Mouse (Mus musculus): Measurements from ENCODE around the gene Serpina5.
"Not testable (repeated sequence)": the region's sequence is repeated elsewhere in the genome, so short reads cannot be mapped to it uniquely, and the experiment has no call there.

Gene Serpina5

GRCm38 (mm10) chr12:104100768-104101167 lies at the start of gene Serpina5:
Gene Serpina5 (plus strand): TSS chr12:104101113.
- no peak for DNase-seq (ENCODE audit: low spot score)

GRCm38 (mm10) chr12:104053995-104054394 lies 46.9 kb upstream of the Serpina5 start:
- no peak for DNase-seq (ENCODE audit: low spot score)

- no peak for DNase-seq (ENCODE audit: low spot score)
Measured at GRCm38 (mm10) chr12:104055755-104056154, 45.2 kb upstream of the Serpina5 start.

- DNase-seq (ENCODE audit: low spot score): no peak
Measured at GRCm38 (mm10) chr12:104057050-104057449, 43.9 kb upstream of the Serpina5 start.

- DNase-seq (ENCODE audit: low spot score): no peak
Measured at GRCm38 (mm10) chr12:104057531-104057930, 43.4 kb upstream of the Serpina5 start.

- DNase-seq (ENCODE audit: low spot score): no peak
Measured at GRCm38 (mm10) chr12:104060126-104060525, 40.8 kb upstream of the Serpina5 start.

- DNase-seq (ENCODE audit: low spot score): no peak
Measured at GRCm38 (mm10) chr12:104061862-104062261, 39.1 kb upstream of the Serpina5 start.

- no peak for DNase-seq (ENCODE audit: low spot score)
Measured at GRCm38 (mm10) chr12:104064532-104064931, 36.4 kb upstream of the Serpina5 start.

GRCm38 (mm10) chr12:104064996-104065395 lies 35.9 kb upstream of the Serpina5 start:
- no peak for DNase-seq (ENCODE audit: low spot score)

GRCm38 (mm10) chr12:104066241-104066640 lies 34.7 kb upstream of the Serpina5 start:
- DNase-seq (ENCODE audit: low spot score): peak; percentile 49

GRCm38 (mm10) chr12:104067549-104067948 lies 33.4 kb upstream of the Serpina5 start:
- no peak for DNase-seq (ENCODE audit: low spot score)

GRCm38 (mm10) chr12:104069620-104070019 lies 31.3 kb upstream of the Serpina5 start:
- DNase-seq (ENCODE audit: low spot score): peak; percentile 57

- no peak for DNase-seq (ENCODE audit: low spot score)
Measured at GRCm38 (mm10) chr12:104071708-104072107, 29.2 kb upstream of the Serpina5 start.

- no peak for DNase-seq (ENCODE audit: low spot score)
Measured at GRCm38 (mm10) chr12:104072286-104072685, 28.6 kb upstream of the Serpina5 start.

GRCm38 (mm10) chr12:104090119-104090518 lies 10.8 kb upstream of the Serpina5 start:
- DNase-seq (ENCODE audit: low spot score): no peak

GRCm38 (mm10) chr12:104091303-104091702 lies 9.6 kb upstream of the Serpina5 start:
- no peak for DNase-seq (ENCODE audit: low spot score)

- no peak for DNase-seq (ENCODE audit: low spot score)
Measured at GRCm38 (mm10) chr12:104105847-104106246, 4.9 kb downstream of the Serpina5 start.

GRCm38 (mm10) chr12:104106919-104107318 lies 6.0 kb downstream of the Serpina5 start:
- peak; percentile 47 for DNase-seq (ENCODE audit: low spot score)

- DNase-seq (ENCODE audit: low spot score): peak; percentile 69
Measured at GRCm38 (mm10) chr12:104108507-104108906, 7.6 kb downstream of the Serpina5 start.

- DNase-seq (ENCODE audit: low spot score): not testable (repeated sequence)
Measured at GRCm38 (mm10) chr12:104112333-104112732, 11.4 kb downstream of the Serpina5 start, which contains the start of gene Serpina3a. Gene Serpina3a (plus strand): TSS chr12:104112724.

GRCm38 (mm10) chr12:104114921-104115579 lies 14.1 kb downstream of the Serpina5 start:
- DNase-seq (ENCODE audit: low spot score): no peak

- no peak for DNase-seq (ENCODE audit: low spot score)
Measured at GRCm38 (mm10) chr12:104123097-104123496, 22.2 kb downstream of the Serpina5 start.

GRCm38 (mm10) chr12:104123996-104124395 lies 23.1 kb downstream of the Serpina5 start:
- DNase-seq (ENCODE audit: low spot score): no peak

- no peak for DNase-seq (ENCODE audit: low spot score)
Measured at GRCm38 (mm10) chr12:104125021-104125560, 24.2 kb downstream of the Serpina5 start.
